Mouse (Mus musculus) lung, embryonic 14.5 days (tissue): ENCODE measurements at regions not wholly inside any gene's neighbourhood (a gene's known extent, or its start where the extent isn't known, plus 50 kb on each side); places are given as distances from the start of the nearest gene placed in this dataset. TPM values are rescaled to one million over a fixed set of nuclear protein-coding genes. Genes with fewer than 3 reads are reported as not detected.

Experiments used
- ATAC-seq: fragments of 200-750 bp; cut with Nextera tagmentation; 2 replicates; pipeline ENCODE4 v1.8.0; 2017; ENCODE audit warnings: mild to moderate bottlenecking, moderate TSS enrichment, moderate library complexity; ENCODE audit not compliant: insufficient read depth
- DNase-seq: peaks from one replicate; pipeline ENCODE4 v3.0.0-alpha.2; 2015
- H3K27ac ChIP-seq: fragments of 300-500 bp; sonication (generic); 2 replicates; pipeline ENCODE4 v1.5.1; 2014; ENCODE audit warnings: low read depth, mild to moderate bottlenecking, moderate library complexity
- H3K27me3 ChIP-seq: fragments of 300-500 bp; sonication (generic); 2 replicates; pipeline ENCODE4 v1.6.1; 2014; ENCODE audit warnings: low read length, control low read depth; ENCODE audit not compliant: insufficient read depth
- H3K36me3 ChIP-seq: fragments of 300-500 bp; sonication (generic); 2 replicates; pipeline ENCODE4 v1.6.1; 2014; ENCODE audit warnings: control low read depth; ENCODE audit not compliant: insufficient read depth
- H3K4me1 ChIP-seq: fragments of 300-500 bp; sonication (generic); 2 replicates; pipeline ENCODE4 v1.6.1; 2014; ENCODE audit warnings: antibody characterized with exemption, control low read depth; ENCODE audit not compliant: insufficient read depth
- H3K4me2 ChIP-seq: fragments of 300-500 bp; sonication (generic); 2 replicates; pipeline ENCODE4 v1.6.1; 2014; ENCODE audit warnings: mild to moderate bottlenecking
- H3K4me3 ChIP-seq: fragments of 300-500 bp; sonication (generic); 2 replicates; pipeline ENCODE4 v1.5.1; 2014; ENCODE audit warnings: low read depth, low read length
- H3K9ac ChIP-seq: fragments of 300-500 bp; sonication (generic); 2 replicates; pipeline ENCODE4 v1.6.1; 2014
- H3K9me3 ChIP-seq: fragments of 300-500 bp; sonication (generic); 2 replicates; pipeline ENCODE4 v1.6.1; 2016; ENCODE audit warnings: low read depth, low read length, control low read depth
- CTCF ChIP-seq: IDR thresholded peaks from 2 replicates; pipeline ENCODE4 v1.5.1; 2016; ENCODE audit warnings: antibody characterized with exemption, low read depth
- WGBS: fragments of 180-500 bp; shearing (Covaris S2); extraction: QIAGEN DNeasy Blood & Tissue Kit; methylation state at CpG from one replicate; pipeline ENCODE4 v1.1.7; 2014; 5-methylcytosine and 5-hydroxymethylcytosine counted together
- microRNA-seq: library from miRNA; unstranded; fragments of <30 nt; microRNA quantifications from one replicate; pipeline ENCODE4, GENCODE M21; 2016; ENCODE audit warnings: borderline number of aligned reads

DNA sequence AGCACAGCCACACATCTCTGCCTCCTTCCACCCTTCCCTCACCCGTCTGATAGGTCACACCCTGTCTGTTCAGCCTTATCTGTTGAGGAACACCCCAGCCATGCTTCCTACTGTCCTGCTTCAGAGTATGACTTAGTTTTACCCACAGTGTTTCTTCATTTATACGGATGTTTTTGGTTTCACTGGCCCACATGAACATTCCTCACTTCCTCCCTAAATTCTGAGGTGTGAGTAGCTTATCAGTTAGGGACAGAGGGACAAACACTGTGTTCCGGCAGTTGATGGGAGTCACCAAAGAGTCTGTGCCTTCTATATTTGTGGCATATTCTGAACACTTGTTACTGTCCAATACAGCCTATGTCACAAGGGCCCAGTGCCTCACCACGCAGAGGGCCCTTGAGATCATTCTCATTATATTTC, 216.2 kb downstream of the Epha4 start:
- WGBS, result 65% methylated on average over 4 of the region's 4 CpGs
- TF ChIP-seq CTCF, result no peak

GRCm38 (mm10) chr1:77300806-77301205, 214.1 kb downstream of the Epha4 start:
- H3K4me1 ChIP-seq, result no peaks in the 10 kb centered on the region
- no peak overlapping the region for H3K4me2 ChIP-seq
- no peaks in the 10 kb centered on the region for H3K27me3 ChIP-seq
- no peaks in the 10 kb centered on the region for H3K36me3 ChIP-seq
- no peak overlapping the region for H3K27ac ChIP-seq
- WGBS, result 56% methylated on average over 2 of the region's 2 CpGs
- ATAC-seq, result no peak
- no peak overlapping the region for H3K9ac ChIP-seq
- TF ChIP-seq CTCF, result no peak
- H3K4me3 ChIP-seq, result no peak overlapping the region
- H3K9me3 ChIP-seq, result no peaks in the 10 kb centered on the region
- DNase-seq, result no peak

More for the DNA sequence above, 216.2 kb downstream of the Epha4 start:
- no peak overlapping the region; the same call in 1 of the 2 replicates for H3K27ac ChIP-seq
- no peak overlapping the region for H3K9ac ChIP-seq
- H3K9me3 ChIP-seq, result no peaks in the 10 kb centered on the region
- H3K27me3 ChIP-seq, result no peaks in the 10 kb centered on the region
- DNase-seq, result no peak
- ATAC-seq, result peak; percentile 58; the same call in 1 of the 2 replicates
- no peaks in the 10 kb centered on the region for H3K36me3 ChIP-seq
- no peak overlapping the region for H3K4me2 ChIP-seq
- H3K4me3 ChIP-seq, result no peak overlapping the region
- no peaks in the 10 kb centered on the region for H3K4me1 ChIP-seq

DNA sequence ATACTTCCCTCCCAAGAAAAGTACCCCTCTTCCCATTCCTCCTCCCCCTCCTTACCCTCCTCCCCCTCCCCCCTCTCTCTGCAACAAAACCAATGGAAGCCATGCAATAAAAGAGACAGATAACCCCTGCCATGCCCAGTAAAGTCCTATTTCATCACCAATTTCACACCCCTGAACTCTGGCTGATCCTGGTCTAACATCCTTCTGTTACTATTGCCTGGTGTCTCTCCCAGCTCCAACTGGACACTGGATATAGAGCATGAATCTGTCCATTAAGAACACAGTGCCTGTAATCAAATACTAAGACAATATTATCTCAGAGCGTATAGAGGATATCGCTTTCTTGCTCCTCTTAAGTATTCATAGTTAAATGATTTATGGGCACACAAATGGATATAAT, 210.1 kb downstream of the Epha4 start:
- 83% methylated on average over 2 of the region's 2 CpGs for WGBS
- no peak overlapping the region for H3K27ac ChIP-seq
- no peak overlapping the region for H3K4me2 ChIP-seq
- no peaks in the 10 kb centered on the region for H3K36me3 ChIP-seq
- TF ChIP-seq CTCF, result no peak
- ATAC-seq (no peak), DNase-seq (no peak)
- no peaks in the 10 kb centered on the region for H3K9me3 ChIP-seq
- H3K27me3 ChIP-seq, result no peaks in the 10 kb centered on the region
- no peak overlapping the region for H3K9ac ChIP-seq
- no peaks in the 10 kb centered on the region for H3K4me1 ChIP-seq
- no peak overlapping the region for H3K4me3 ChIP-seq

GRCm38 (mm10) chr1:77307745-77308144, 207.1 kb downstream of the Epha4 start:
- Histone ChIP-seq H3K4me2 (no peak overlapping the region), H3K9ac (no peak overlapping the region), H3K4me3 (no peak overlapping the region), H3K36me3 (no peaks in the 10 kb centered on the region), H3K9me3 (no peaks in the 10 kb centered on the region), H3K27ac (no peak overlapping the region), H3K4me1 (no peaks in the 10 kb centered on the region), H3K27me3 (no peaks in the 10 kb centered on the region)
- DNase-seq (no peak), ATAC-seq (no peak)
- 76% methylated on average over 4 of the region's 4 CpGs for WGBS
- no peak for TF ChIP-seq CTCF

GRCm38 (mm10) chr1:77313119-77313518, 201.8 kb downstream of the Epha4 start:
- Histone ChIP-seq H3K4me2 (no peak overlapping the region), H3K9ac (no peak overlapping the region), H3K27me3 (no peaks in the 10 kb centered on the region), H3K4me3 (no peak overlapping the region), H3K27ac (no peak overlapping the region), H3K36me3 (no peaks in the 10 kb centered on the region), H3K9me3 (no peaks in the 10 kb centered on the region), H3K4me1 (no peaks in the 10 kb centered on the region)
- 19% methylated on average over 3 of the region's 3 CpGs for WGBS
- ATAC-seq (no peak), DNase-seq (no peak)
- no peak for TF ChIP-seq CTCF

DNA sequence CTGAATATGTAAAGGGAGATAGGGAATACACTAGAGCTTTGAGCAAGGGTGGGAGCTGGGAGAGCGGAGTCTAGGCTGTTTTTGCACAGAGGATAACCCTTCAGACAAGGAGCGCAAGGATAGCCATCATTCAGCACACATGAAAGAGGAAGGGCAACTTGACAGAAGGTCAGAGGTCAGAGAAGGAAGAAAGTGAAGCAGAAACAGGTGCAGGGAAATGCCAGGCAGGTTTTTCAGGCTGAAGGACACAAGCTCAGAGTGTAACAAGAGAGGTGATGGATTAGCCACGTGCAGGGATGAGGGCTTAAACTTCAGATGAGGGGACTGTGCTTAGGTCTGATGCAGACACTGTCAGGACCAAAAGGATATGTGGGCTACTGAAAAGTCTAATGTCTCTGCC, 199.5 kb downstream of the Epha4 start:
- H3K9ac ChIP-seq, result no peak overlapping the region
- no peak for ATAC-seq

DNA sequence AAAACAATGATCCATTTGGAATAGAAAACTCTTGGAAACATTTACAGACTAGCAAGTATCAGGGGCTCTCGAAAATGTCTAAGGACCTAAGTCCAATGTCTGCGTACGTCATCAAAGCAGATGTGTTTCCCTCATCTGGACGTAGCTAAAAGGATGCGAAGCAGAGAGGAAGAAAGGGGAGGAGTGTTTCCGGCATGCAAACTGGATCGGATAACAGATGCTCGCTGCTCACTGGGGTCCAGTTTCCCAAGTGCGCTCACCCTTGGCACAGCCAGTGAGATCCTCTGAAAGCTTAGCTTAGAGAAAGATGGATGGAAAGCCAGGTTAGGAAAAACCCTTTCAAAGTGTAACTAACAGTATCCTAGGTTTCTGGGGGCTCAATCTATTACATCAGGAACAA, 198.7 kb downstream of the Epha4 start:
- DNase-seq (no peak), ATAC-seq (no peak)
- Histone ChIP-seq H3K9ac (no peak overlapping the region), H3K27me3 (no peaks in the 10 kb centered on the region), H3K4me1 (0 out of 2 replicates have a peak, but pooled peaks cover 3% of the 10 kb centered on the region), H3K36me3 (no peaks in the 10 kb centered on the region), H3K4me2 (no peak overlapping the region), H3K27ac (no peak overlapping the region), H3K9me3 (no peaks in the 10 kb centered on the region), H3K4me3 (no peak overlapping the region)
- 45% methylated on average over 9 of the region's 9 CpGs for WGBS
- TF ChIP-seq CTCF, result no peak

More for the DNA sequence above, 199.5 kb downstream of the Epha4 start:
- 0 out of 2 replicates have a peak, but pooled peaks cover 3% of the 10 kb centered on the region for H3K4me1 ChIP-seq
- 52% methylated on average over 3 of the region's 3 CpGs for WGBS
- H3K36me3 ChIP-seq, result no peaks in the 10 kb centered on the region
- no peaks in the 10 kb centered on the region for H3K9me3 ChIP-seq
- no peaks in the 10 kb centered on the region for H3K27me3 ChIP-seq
- DNase-seq, result no peak
- TF ChIP-seq CTCF, result no peak
- H3K27ac ChIP-seq, result no peak overlapping the region
- H3K4me2 ChIP-seq, result no peak overlapping the region
- H3K4me3 ChIP-seq, result no peak overlapping the region

Small RNA genes lying in the stretch of these regions (microRNA-seq; reads per million reads assigned to microRNA genes)
- not detected for gene Mir6343
